Mouse (Mus musculus) brain, embryonic 14.5 days (tissue): ENCODE results near the gene Cds2. TPM values are rescaled to one million over a fixed set of nuclear protein-coding genes. Genes with fewer than 3 reads are reported as not detected.
"Not testable (repeated sequence)": the region's sequence is repeated elsewhere in the genome, so short reads cannot be mapped to it uniquely, and the experiment has no call there.

Experiments
- DNase-seq: peaks from one replicate; pipeline ENCODE4 v3.0.0-alpha.2; 2011; ENCODE audit warnings: low read depth
- CTCF ChIP-seq: fragments of 200-500 bp; IDR thresholded peaks from 2 replicates; pipeline ENCODE4 v1.5.1; 2012; ENCODE audit warnings: inconsistent platforms, mild to moderate bottlenecking, moderate library complexity, borderline replicate concordance; ENCODE audit not compliant: insufficient read depth, insufficient read length; ENCODE audit errors: extremely low read depth
- POLR2A ChIP-seq: fragments of 200-500 bp; IDR thresholded peaks from 2 replicates; pipeline ENCODE4 v1.6.1; 2012; ENCODE audit warnings: mild to moderate bottlenecking, inconsistent platforms, borderline replicate concordance; ENCODE audit not compliant: poor library complexity, insufficient read depth, insufficient read length, severe bottlenecking; ENCODE audit errors: extremely low read depth
- polyA plus RNA-seq: library from polyadenylated mRNA; depleted of rRNA; stranded (reverse); fragments of >200 nt; gene quantifications from 2 replicates; pipeline ENCODE4 v1.2.3, GENCODE M21; 2012; rRNA removed

Gene Cds2
- 39.5 and 59.5 TPM in 2 replicates for polyA plus RNA-seq

DNA sequence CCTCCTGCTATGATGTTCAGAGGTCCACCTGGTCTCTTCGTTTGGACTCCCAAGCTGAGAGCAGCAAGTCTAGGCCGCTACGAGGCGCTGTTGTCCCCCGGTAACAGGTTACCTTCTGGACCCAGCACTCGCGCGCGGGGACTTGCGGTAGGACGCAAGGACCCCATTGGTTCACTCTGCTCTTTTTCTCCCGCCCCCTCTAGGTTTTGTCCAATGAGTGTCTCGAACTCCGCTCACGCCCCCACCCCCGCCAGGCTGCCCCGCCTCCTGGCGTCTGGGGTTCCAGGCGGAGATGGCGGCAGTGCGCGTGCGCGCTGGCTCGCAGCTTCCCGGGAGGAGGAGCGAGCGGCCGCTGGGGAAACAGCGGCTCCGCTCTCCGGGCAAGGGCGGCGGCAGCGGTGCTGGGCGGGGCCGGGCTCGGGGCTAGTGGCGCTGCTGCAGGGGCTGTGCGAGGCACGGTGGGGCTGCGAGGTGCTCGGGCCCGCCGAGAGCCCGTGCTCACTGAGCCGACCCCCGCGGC, at the start of gene Cds2:
Cds2 (plus strand) TSS at position 270 of the 520 bp plus-strand sequence.
- TF ChIP-seq CTCF (peak; percentile 91), POLR2A (peak; percentile 98)
- peak; percentile 100 for DNase-seq

DNA sequence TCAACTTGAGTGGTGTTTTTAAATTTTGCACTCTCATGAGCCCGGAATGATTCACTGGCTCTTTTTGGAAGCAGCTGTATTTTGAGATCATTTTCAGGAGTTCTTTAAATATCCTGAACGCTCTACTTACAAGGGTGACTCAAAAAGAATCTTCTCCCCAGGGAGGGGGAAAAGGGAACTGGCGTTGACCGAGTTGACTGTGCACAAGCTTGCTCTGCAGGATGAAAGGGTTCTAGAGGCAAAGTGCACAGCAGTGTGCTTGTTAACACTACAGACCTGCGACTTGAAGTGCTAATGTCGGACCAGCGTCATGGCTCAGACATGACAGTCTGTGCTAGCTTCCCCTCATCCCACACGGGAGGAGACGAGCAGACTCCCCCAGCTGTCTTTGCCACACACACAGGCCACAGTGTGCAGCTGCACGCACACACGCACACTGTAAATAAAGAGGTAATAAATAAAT, 41.3 kb upstream of the Cds2 start:
- TF ChIP-seq POLR2A (no peak), CTCF (no peak)
- peak; percentile 18 for DNase-seq

- no peak for TF ChIP-seq CTCF
- TF ChIP-seq POLR2A, result no peak
- no peak for DNase-seq
These were observed 38.6 kb upstream of the Cds2 start for GRCm38 (mm10) chr2:132224359-132224758.

DNA sequence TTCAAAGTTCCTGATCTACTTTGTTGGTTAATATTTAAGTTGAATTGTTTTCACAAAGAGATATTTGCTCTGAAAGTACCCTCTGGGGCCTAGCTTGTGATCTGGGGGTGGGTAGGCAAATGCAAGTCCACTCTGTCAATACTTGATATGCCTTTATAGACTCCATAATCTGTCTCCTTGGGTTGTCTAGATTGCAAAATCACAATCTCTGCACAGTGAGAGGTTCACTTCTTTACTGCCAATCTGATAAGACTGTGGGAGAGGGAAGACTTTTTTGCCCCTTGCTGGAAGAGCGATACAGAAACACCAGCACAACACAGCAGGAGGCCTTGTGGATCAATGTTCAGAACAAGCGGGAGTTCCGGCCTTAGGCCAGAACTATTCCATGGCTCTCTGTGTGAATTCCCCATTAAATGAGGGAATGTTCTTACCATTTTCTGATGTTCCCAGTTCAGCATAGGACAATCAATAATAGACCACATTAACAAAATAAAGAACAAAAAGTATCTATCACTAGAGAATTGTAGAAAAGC, 30.5 kb upstream of the Cds2 start:
- DNase-seq, result no peak
- TF ChIP-seq POLR2A, result no peak
- TF ChIP-seq CTCF, result no peak

DNA sequence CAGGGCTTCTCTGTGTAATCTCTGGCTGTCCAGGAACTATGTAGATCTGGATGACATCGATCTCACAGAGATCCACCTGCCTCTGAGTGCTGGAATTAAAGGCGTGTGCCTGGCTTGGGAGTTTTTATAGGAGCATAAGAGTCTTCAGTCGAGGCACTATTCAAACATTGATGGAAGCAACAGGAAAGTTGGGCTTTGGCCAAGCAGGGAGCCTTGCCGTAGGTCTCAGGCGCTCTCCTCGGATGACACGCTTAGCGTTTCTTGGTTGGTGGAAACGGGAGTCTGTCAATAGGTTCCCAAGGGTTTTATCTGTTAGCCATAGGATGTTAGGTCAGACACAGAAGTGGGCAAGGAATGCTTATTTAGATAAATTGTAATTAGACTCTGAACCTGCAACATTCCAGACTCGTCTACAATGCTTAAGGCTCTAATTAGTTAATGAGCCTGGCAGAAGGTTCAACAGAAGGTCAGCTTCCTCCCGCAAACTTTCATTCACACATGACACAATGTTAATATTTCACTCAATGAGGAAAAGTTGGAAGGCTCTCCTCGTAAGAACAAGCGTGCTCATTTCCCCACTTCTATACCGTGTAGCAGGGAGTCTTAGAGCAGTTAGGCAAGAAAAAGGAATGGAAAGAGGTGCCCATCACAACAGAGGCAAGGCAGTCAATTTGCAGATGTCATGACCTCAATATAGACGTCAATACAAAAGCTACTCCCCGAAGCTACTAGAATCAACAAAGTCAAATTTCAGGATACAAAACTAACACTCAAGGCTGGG, 28.8 kb upstream of the Cds2 start:
- TF ChIP-seq POLR2A, result no peak
- TF ChIP-seq CTCF, result no peak
- no peak for DNase-seq

- DNase-seq, result no peak
- TF ChIP-seq CTCF, result no peak
- no peak for TF ChIP-seq POLR2A
These were observed 27.7 kb upstream of the Cds2 start for GRCm38 (mm10) chr2:132235291-132235690.

- TF ChIP-seq CTCF, result no peak
- no peak for TF ChIP-seq POLR2A
- DNase-seq, result no peak
These were observed 27.0 kb upstream of the Cds2 start for GRCm38 (mm10) chr2:132235975-132236374.

- not testable (repeated sequence) for DNase-seq
These were observed 23.5 kb upstream of the Cds2 start for GRCm38 (mm10) chr2:132239434-132239833.

- TF ChIP-seq CTCF, result peak; percentile 12; the same call in 1 of the 2 replicates
- DNase-seq, result peak; percentile 68
These were observed 22.5 kb upstream of the Cds2 start for GRCm38 (mm10) chr2:132240457-132240856.

DNA sequence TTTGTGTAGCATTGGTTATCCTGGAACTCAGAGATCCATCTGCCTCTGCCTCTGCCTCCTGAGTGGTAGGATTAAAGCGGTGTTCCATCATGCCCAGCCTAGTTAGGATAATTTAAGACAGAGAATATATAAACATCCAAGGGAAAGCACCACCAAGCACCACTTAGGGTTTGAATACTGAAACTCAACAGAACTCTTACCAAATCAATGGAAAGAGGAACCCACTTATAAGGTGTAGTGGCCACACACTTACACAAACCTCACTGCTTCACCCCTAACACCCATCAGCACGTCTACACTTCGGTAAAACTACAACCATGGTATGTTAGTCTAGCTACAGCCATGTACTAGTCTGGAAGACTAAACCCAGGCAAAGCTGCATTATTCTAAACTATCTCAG, 19.6 kb upstream of the Cds2 start:
- TF ChIP-seq CTCF, result no peak
- TF ChIP-seq POLR2A, result no peak
- no peak for DNase-seq

GRCm38 (mm10) chr2:132247539-132248313, 15.2 kb upstream of the Cds2 start, which contains the start of gene Tmem230:
Gene Tmem230 (minus strand): TSS chr2:132247807.
- TF ChIP-seq POLR2A, result peak; percentile 64
- TF ChIP-seq CTCF, result no peak

DNA sequence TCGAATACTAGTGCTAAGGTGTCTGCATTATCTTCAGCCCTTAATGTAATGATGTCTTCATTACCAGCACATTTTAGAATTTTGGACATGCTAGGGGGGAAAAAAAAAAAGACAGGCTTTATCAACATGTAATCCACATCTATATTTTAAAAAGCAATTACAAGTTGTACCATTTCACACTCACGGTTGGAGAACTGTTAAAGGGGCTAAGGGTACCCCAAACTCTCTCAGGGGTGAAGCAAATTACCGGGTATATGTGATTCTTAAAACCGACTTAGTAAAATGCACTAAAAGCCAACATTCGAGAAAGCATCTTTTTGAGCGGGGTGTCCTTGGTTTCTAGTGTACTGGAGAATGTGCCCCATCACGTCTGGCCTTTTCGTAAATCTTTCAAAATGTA, 11.0 kb upstream of the Cds2 start:
- no peak for TF ChIP-seq CTCF
- no peak for TF ChIP-seq POLR2A
- DNase-seq, result no peak

More at GRCm38 (mm10) chr2:132247539-132248313, 15.2 kb upstream of the Cds2 start, which contains the start of gene Tmem230:
- peak; percentile 99 for DNase-seq
